Mouse (Mus musculus) left cerebral cortex, adult 8-10 months (tissue): ENCODE results near the gene Tgm7. TPM values are rescaled to one million over a fixed set of nuclear protein-coding genes. Genes with fewer than 3 reads are reported as not detected.

Experiments
- DNase-seq, 2 experiments: peaks; one replicate each; pipeline ENCODE4 v3.0.0; 2022; ENCODE audit warnings: low spot score in 2 of 2
- total RNA-seq, 4 experiments: library from RNA; stranded (reverse); gene quantifications; 2 replicates each; pipeline ENCODE4 v1.2.4; 2022

Tgm7 gene
- total RNA-seq, 4 experiments from 2014 or later = 0.30 to 0.35 TPM; not detected in 2

DNA sequence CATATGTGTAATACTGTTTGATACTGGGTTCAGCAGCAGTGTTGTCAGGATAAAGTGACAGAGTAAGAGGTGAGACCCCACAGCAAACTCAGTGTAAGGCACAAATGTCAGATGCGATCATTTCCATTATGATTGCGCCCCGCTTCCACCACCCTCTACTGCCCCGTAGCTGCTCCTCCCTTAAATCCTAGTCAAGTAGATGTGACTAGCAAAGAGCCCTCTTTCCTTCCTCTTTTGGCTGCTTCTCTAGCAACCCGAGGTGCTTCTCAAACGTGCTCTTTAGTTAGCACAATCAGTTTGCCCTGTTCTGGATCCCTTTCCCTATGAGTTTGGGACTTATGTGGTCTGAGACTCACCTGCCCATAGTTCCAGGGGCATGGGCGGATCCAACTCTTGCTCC, 34.8 kb downstream of the Tgm7 start:
- DNase-seq = no peak

DNA sequence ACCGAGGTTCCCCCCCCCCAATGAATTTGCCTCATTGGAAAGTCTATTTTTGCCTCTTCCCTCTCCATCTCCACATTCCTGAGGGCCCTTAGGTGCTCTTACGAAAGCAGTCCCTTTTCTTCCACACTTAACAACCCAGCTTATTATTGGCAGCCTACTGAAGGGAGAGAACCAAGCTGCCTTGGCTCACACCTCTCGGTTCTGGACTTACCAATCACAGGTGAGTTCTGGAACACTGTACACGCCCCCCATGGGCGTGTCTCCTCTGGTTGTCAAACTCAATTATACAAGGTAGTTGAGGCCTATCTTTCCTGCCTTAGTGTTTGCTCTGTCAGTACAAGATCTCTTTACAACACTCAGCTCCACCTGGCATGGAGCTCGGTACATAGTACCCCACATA, 37.7 kb downstream of the Tgm7 start:
- no peak for DNase-seq

DNA sequence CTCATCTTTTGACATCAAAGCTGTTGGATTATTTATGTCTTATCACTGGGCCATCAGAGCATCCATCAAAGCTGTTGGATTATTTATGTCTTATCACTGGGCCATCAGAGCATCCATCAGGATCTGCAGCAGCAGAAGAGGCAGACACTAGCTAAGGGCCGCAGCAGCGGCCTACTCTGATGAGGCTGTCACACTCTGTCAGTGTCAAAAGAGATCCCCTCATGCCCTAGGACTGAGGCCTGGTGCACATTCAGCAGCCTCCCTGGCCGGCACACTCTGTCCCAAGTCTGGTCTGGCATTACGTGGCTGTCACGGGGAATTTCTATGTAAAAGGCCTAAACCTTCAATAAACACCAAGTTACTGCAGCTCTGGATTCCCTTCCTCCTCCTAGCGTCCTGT, 40.1 kb downstream of the Tgm7 start:
- no peak for DNase-seq

DNA sequence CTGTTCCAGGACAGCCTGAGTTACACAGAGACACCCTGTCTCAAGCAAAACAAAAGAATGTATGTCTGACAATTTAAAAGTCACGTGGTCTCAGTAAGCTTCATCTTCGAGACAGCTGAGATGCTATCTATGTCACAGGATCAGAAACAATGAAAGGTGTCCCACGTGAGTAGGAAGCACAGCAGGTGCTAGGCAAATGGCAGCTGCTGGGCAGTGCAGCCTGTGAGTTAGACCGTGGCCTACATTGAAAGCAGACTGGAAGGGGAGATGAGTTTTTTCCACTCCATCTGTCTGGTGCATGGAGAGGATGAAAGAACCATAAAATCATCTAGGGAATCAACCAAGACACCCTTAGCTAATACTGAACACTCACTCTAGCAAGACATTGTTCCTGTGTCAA, 42.5 kb downstream of the Tgm7 start:
- no peak for DNase-seq

DNA sequence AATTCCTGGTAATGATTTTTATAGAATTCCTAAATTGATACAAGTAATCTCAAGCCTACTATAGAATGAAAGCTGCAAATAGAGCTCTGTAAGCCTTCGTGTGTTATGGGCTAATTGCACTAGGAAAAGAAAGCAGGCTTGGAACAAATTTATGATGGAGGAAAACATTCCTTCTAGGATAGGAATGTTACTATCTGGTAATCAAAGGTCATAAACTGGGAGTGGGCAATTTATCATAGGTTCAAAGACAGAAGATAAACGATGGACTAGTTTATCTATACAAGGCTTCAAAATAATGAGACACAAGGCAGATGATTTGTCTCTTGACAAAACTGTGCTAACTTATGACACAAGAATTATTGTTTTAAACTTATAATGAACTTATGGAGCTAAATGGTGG, 48.3 kb downstream of the Tgm7 start:
- no peak for DNase-seq

DNA sequence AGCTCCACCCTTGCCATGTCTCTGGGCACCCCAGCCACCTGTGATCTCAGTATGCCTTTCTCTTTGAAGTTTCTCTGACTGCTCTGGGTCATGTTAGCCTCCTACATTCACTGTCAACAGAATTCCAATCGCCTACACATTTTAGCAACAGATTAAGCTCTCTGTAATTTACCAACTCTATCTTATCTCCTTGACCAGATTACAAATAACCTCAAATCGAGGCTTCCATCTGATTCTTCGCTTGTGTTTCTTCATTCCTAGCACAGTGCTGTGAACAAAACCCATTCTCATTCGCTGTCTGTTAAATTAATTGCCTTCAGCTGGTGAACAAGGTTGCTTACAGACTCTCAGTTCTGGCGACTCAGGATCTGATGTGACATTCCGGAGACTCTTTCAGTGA, 51.6 kb downstream of the Tgm7 start:
- no peak for DNase-seq

DNA sequence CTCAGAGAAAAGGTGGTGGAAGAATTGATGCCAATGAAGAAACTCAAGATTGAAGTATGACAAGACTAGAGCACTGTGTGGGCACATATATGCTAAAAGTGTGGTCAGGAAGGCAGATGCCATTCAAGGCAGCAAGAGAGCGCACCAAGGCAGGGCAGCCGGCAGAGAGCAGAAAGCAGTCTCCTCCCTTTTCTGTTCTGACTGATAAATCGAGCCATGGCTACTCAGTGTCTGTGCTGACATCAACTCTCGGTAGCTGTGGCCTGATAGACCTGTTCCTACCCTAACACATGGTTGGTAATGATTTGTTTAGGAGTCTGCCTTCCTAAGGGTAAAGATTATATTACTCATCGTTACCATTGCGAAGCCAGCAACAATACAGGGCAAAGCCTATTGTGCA, 53.7 kb downstream of the Tgm7 start:
- no peak for DNase-seq

DNA sequence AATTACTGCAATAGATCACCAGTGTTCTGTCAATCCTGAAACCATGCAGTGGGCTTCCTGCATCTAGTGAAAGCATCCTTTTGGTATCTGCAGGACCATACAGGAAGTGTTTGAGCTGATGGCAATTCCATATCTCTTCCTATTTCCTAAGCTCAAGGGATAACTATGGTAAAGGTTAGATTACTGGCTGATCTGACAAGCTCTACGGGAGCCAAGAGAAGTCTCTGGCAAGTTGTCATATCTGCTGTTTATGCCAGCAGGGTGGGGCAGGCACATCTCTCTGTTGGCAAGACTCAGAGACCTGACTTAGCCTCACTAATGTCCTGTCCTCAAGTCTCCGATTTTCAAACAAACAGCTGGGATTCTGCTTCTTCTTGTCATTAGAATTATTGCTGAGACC, 55.5 kb downstream of the Tgm7 start:
- no peak for DNase-seq

DNA sequence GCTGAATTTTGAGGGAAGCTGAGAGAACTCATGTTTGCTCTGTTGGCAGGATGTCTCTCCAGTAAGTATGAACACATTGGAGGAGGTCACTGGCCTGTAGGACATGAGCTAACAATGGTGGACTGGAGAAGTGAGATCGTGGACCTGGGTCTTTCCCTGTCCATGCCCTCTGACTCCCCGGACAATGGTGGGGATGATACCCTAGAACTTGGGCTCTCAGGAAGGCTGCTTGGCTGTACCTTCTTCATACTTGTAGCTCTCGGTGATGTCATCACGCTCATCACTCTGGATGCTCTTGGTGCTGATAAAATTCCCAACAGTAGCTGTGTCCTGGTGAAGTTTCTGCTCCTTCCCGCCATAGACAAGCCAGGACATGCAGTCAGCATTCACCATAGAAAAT, 57.4 kb downstream of the Tgm7 start:
- DNase-seq = no peak

DNA sequence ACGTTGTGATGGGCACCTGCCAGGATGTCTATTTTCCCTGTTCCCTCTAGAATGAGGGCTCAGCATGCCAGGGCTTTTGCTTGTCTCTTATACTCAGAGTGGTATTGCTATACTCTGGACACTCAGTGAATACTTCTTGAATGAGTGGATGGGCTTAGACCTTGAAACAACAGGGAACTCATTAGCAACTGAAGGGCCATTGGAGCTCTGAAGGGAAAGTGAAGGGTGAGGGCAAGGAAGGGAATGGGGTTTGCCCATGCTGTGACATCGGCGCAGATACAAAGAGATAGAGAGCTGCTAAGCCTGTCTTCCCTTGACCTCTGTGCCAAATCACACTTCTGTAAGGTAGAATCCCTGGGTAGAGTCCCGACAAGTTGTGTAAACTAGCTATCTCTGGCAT, 63.9 kb downstream of the Tgm7 start:
- DNase-seq = no peak

Other genes with a start within 250 kb of the Tgm7 start
- 10 to 100 TPM; 40.6 to 46.5 (median 44.4) TPM for gene Ubr1, start 139.1 kb downstream of the Tgm7 start, total RNA-seq
- gene Tmem62, start 132.8 kb downstream of the Tgm7 start, total RNA-seq = 10 to 100 TPM; 22.7 to 30.4 (median 25.3) TPM
- 10 to 100 TPM; 56.9 to 60.5 (median 59.9) TPM for gene Ccndbp1, start 101.4 kb downstream of the Tgm7 start, total RNA-seq
- gene Epb42, start 72.7 kb downstream of the Tgm7 start, total RNA-seq = not detected
- not detected for gene Tgm5, start 24.0 kb downstream of the Tgm7 start, total RNA-seq
- 10 to 100 TPM; 17.6 to 19.9 (median 18.6) TPM for gene Adal, start 30.6 kb upstream of the Tgm7 start, total RNA-seq
- gene Lcmt2, start 30.9 kb upstream of the Tgm7 start, total RNA-seq = 1 to 10 TPM; 7.1 to 9.8 (median 7.4) TPM
- 10 to 100 TPM; 34.4 to 39.3 (median 34.7) TPM for gene Tubgcp4, start 60.9 kb upstream of the Tgm7 start, total RNA-seq
- 1 to 10 TPM; 4.9 to 6.5 (median 6.0) TPM for gene Zscan29, start 61.3 kb upstream of the Tgm7 start, total RNA-seq
- 100 to 1,000 TPM; 139 to 154 (median 147) TPM for gene Trp53bp1, start 161.6 kb upstream of the Tgm7 start, total RNA-seq
- 100 to 1,000 TPM; 617 to 748 (median 671) TPM for gene Map1a, start 179.8 kb upstream of the Tgm7 start, total RNA-seq
- gene Ppip5k1, start 245.6 kb upstream of the Tgm7 start, total RNA-seq = 100 to 1,000 TPM; 121 to 145 (median 130) TPM
- gene Ckmt1, start 247.9 kb upstream of the Tgm7 start, total RNA-seq = 100 to 1,000 TPM; 418 to 426 (median 425) TPM